ENCODE assay signal across 9 mouse cellular contexts in genomic region chr3:37705436-37705835, GRCm38 (mm10). TPM values are rescaled to one million over a fixed set of nuclear protein-coding genes. Genes with fewer than 3 reads are reported as not detected.
DNase-seq lines count a peak whose midpoint lies in the region; ATAC-seq and TF ChIP-seq lines count a peak whose summit lies in the region.
"Had no signal": no experiment of that assay in that cellular context is flagged by ENCODE, and none has a peak within 500 bp of the region (broad histone marks: within the 10 kb centered on the region; RNA-seq: fewer than 3 reads in every experiment).

No protein-coding gene starts in this region.

- peaks cover 7% of the 10 kb centered on the region for H3K4me1 ChIP-seq in heart, embryonic 16.5 days (ENCODE audit: control insufficient read depth, insufficient read depth, low read length)
- peaks cover 6% of the 10 kb centered on the region; the same call in 1 of the 2 replicates for H3K4me1 ChIP-seq in lung, postnatal 0 days (ENCODE audit: insufficient read depth, low read depth, low read length)
- H3K4me1 ChIP-seq in embryonic facial prominence, embryonic 15.5 days: 0 out of 2 replicates have a peak, but pooled peaks cover 8% of the 10 kb centered on the region
- 0 out of 2 replicates have a peak, but pooled peaks cover 3% of the 10 kb centered on the region for H3K4me1 ChIP-seq in stomach, embryonic 16.5 days (ENCODE audit: control insufficient read depth, insufficient read depth, low read length)
- H3K4me1 ChIP-seq: forebrain, embryonic 12.5 days had no signal

- H3K27ac ChIP-seq in heart, embryonic 16.5 days (ENCODE audit: low read length): peak overlapping the region; percentile 0; the same call in 1 of the 2 replicates
- H3K27ac ChIP-seq in lung, postnatal 0 days (ENCODE audit: low read length): peak overlapping the region; percentile 73
- 0 out of 2 replicates have a peak overlapping the region, but pooled peaks have one; percentile 28 for H3K27ac ChIP-seq in embryonic facial prominence, embryonic 15.5 days (replicated peaks)
- H3K27ac ChIP-seq in stomach, embryonic 16.5 days (ENCODE audit: low read length): 0 out of 2 replicates have a peak overlapping the region, but pooled peaks have one; percentile 34
- H3K27ac ChIP-seq: forebrain, embryonic 12.5 days had no signal

- H3K9ac ChIP-seq in heart, embryonic 16.5 days (ENCODE audit: low read length): no peak overlapping the region
- H3K9ac ChIP-seq in lung, postnatal 0 days (replicated peaks; ENCODE audit: low read depth): no peak overlapping the region
- H3K9ac ChIP-seq in embryonic facial prominence, embryonic 15.5 days: no peak overlapping the region
- H3K9ac ChIP-seq in stomach, embryonic 16.5 days (ENCODE audit: low read length): no peak overlapping the region
- H3K9ac ChIP-seq: forebrain, embryonic 12.5 days had no signal

- TF ChIP-seq EP300 in lung, postnatal 0 days (IDR thresholded peaks at IDR 0.05): peak; percentile 41; the same call in 1 of the 2 replicates

- no peak overlapping the region for H3K4me3 ChIP-seq in heart, embryonic 16.5 days (ENCODE audit: low read length)
- H3K4me3 ChIP-seq in lung, postnatal 0 days (ENCODE audit: low read depth, low read length): no peak overlapping the region
- H3K4me3 ChIP-seq in embryonic facial prominence, embryonic 15.5 days (replicated peaks): no peak overlapping the region
- H3K4me3 ChIP-seq in stomach, embryonic 16.5 days (replicated peaks; ENCODE audit: low read length): no peak overlapping the region
- H3K4me3 ChIP-seq: forebrain, embryonic 12.5 days had no signal

- H3K36me3 ChIP-seq in heart, embryonic 16.5 days (ENCODE audit: control insufficient read depth, insufficient read depth): no peaks in the 10 kb centered on the region
- H3K36me3 ChIP-seq in lung, postnatal 0 days (ENCODE audit: insufficient read depth, low read length): no peaks in the 10 kb centered on the region
- H3K36me3 ChIP-seq in embryonic facial prominence, embryonic 15.5 days: no peaks in the 10 kb centered on the region
- H3K36me3 ChIP-seq in stomach, embryonic 16.5 days (ENCODE audit: control insufficient read depth, insufficient read depth, low read length): no peaks in the 10 kb centered on the region
- H3K36me3 ChIP-seq: forebrain, embryonic 12.5 days had no signal

- 21% methylated on average over 6 of the region's 6 CpGs for WGBS in heart, embryonic 16.5 days
- 13% methylated on average over 6 of the region's 6 CpGs for WGBS in lung, postnatal 0 days
- WGBS in embryonic facial prominence, embryonic 15.5 days: 20% methylated on average over 6 of the region's 6 CpGs
- WGBS in stomach, embryonic 16.5 days: 35% methylated on average over 6 of the region's 6 CpGs

- no peak for DNase-seq in heart, postnatal 4 days
- DNase-seq in lung, postnatal 0 days (ENCODE audit: low spot score): peak; percentile 48
- DNase-seq in lung, postnatal 36 days: no peak
- DNase-seq in frontal cortex, postnatal 36 days (ENCODE audit: low spot score in 2 of 2): no peak
- DNase-seq: right cerebral cortex, postnatal 25 days had no signal

- H3K27me3 ChIP-seq in heart, embryonic 16.5 days (ENCODE audit: control insufficient read depth, insufficient read depth, low read length): no peaks in the 10 kb centered on the region
- no peaks in the 10 kb centered on the region for H3K27me3 ChIP-seq in lung, postnatal 0 days (replicated peaks; ENCODE audit: insufficient read depth, low read length)
- no peaks in the 10 kb centered on the region for H3K27me3 ChIP-seq in embryonic facial prominence, embryonic 15.5 days
- H3K27me3 ChIP-seq in stomach, embryonic 16.5 days (ENCODE audit: control insufficient read depth, insufficient read depth, low read length): no peaks in the 10 kb centered on the region
- H3K27me3 ChIP-seq: forebrain, embryonic 12.5 days had no signal

- H3K4me2 ChIP-seq in heart, embryonic 16.5 days (ENCODE audit: low read depth, low read length): no peak overlapping the region
- no peak overlapping the region for H3K4me2 ChIP-seq in lung, postnatal 0 days (replicated peaks; ENCODE audit: low read depth, low read length)
- no peak overlapping the region for H3K4me2 ChIP-seq in embryonic facial prominence, embryonic 15.5 days (replicated peaks)
- H3K4me2 ChIP-seq in stomach, embryonic 16.5 days (ENCODE audit: low read depth, low read length): no peak overlapping the region
- H3K4me2 ChIP-seq: forebrain, embryonic 12.5 days had no signal

- peaks cover 12% of the 10 kb centered on the region for H3K9me3 ChIP-seq in heart, embryonic 16.5 days (replicated peaks; ENCODE audit: control insufficient read depth, low read length)
- no peaks in the 10 kb centered on the region for H3K9me3 ChIP-seq in lung, postnatal 0 days (ENCODE audit: low read length)
- no peaks in the 10 kb centered on the region for H3K9me3 ChIP-seq in embryonic facial prominence, embryonic 15.5 days (replicated peaks)
- 0 out of 2 replicates have a peak, but pooled peaks cover 4% of the 10 kb centered on the region for H3K9me3 ChIP-seq in stomach, embryonic 16.5 days (replicated peaks; ENCODE audit: control insufficient read depth, low read length)

- TF ChIP-seq CTCF in lung, postnatal 0 days (IDR thresholded peaks at IDR 0.05): no peak

- no peak for ATAC-seq in heart, embryonic 16.5 days (replicated peaks; ENCODE audit: extremely low read depth, insufficient read depth, low FRiP score)
- peak; percentile 49 for ATAC-seq in lung, postnatal 0 days
- no peak for ATAC-seq in embryonic facial prominence, embryonic 15.5 days (ENCODE audit: insufficient number of reproducible peaks, low FRiP score, low TSS enrichment, low read depth)
- no peak for ATAC-seq in stomach, embryonic 16.5 days (ENCODE audit: insufficient read depth, low FRiP score)

RNA-seq across cellular contexts. Expression of gene Gm5148, which starts 18.9 kb away (rescaled TPM):
- 3.1 and 4.0 TPM in 2 replicates for polyA plus RNA-seq in heart, embryonic 16.5 days (2015; fragmentation: Nextera tagmentation; extraction: Ambion mirVana)
- total RNA-seq in heart, postnatal 4 days (2021): under 1 TPM; 0.25 to 0.43 TPM
- 10.1 and 11.7 TPM in 2 replicates for polyA plus RNA-seq in lung, postnatal 0 days (2015; fragmentation: Nextera tagmentation; extraction: Ambion mirVana)
- 5.4 and 6.8 TPM in 2 replicates for polyA plus RNA-seq in embryonic facial prominence, embryonic 15.5 days (2015; fragmentation: Nextera tagmentation; extraction: Ambion mirVana)
- 5.5 and 6.3 TPM in 2 replicates for polyA plus RNA-seq in stomach, embryonic 16.5 days (2015; fragmentation: Nextera tagmentation; extraction: Ambion mirVana)

Comparison
In these comparisons a context has a peak if more than half of its experiments do, and no peak if none do; other contexts are left out.
1. H3K27ac ChIP-seq: peak in every context shown above with its lines; median percentile 73 in lung, postnatal 0 days; 34 in stomach, embryonic 16.5 days; 28 in embryonic facial prominence, embryonic 15.5 days; 0 in heart, embryonic 16.5 days.